Mouse (Mus musculus): ENCODE results near the gene Slc41a2. TPM values are rescaled to one million over a fixed set of nuclear protein-coding genes. Genes with fewer than 3 reads are reported as not detected.
"Not testable (repeated sequence)": the region's sequence is repeated elsewhere in the genome, so short reads cannot be mapped to it uniquely, and the experiment has no call there.

Gene Slc41a2
- polyA plus RNA-seq, 1 experiment from 2014 or later: 3.6 TPM

GRCm38 (mm10) chr10:83359451-83359850, 21.8 kb upstream of the Slc41a2 start:
- peak overlapping the region; percentile 92 for H3K4me3 ChIP-seq (ENCODE audit: low read depth, low read length)
- DNase-seq (ENCODE audit: low spot score) (no peak), ATAC-seq (no peak)
- H3K4me1 ChIP-seq (ENCODE audit: control insufficient read depth, insufficient read depth, low read length): peaks cover 7% of the 10 kb centered on the region
- H3K36me3 ChIP-seq (ENCODE audit: control insufficient read depth, insufficient read depth, low read length): peaks cover 22% of the 10 kb centered on the region
- H3K9ac ChIP-seq (ENCODE audit: low read length): peak overlapping the region; percentile 85
- peak overlapping the region; percentile 80 for H3K4me2 ChIP-seq (ENCODE audit: low read length)
- no peaks in the 10 kb centered on the region for H3K9me3 ChIP-seq (replicated peaks; ENCODE audit: control insufficient read depth, low read length)
- H3K27me3 ChIP-seq (replicated peaks; ENCODE audit: control insufficient read depth, insufficient read depth, low read length): no peaks in the 10 kb centered on the region
- 90% methylated on average over 4 of the region's 4 CpGs for WGBS
- H3K27ac ChIP-seq (ENCODE audit: low read depth, low read length): peak overlapping the region; percentile 74

DNA sequence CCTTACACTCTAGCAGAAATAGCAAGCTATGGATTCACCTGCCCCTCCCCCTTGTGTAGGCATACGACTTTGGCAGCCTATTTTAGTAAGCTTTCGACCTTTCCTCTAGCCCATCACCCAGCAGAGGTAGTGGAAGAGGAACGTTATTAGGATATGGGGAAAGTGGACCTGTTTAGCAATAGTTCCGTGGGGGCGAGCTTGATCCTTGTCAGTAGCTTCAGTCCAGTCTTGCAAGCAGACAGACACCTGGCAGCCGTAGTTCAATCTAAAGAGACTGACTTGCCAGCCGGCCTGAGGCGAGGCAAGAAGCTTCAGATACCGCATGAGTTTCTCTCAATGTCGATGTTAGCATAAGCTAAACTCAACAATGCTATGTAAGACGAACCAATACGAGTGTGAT, 18.7 kb upstream of the Slc41a2 start:
- ATAC-seq (no peak), DNase-seq (ENCODE audit: low spot score) (no peak)
- Histone ChIP-seq H3K9me3 (replicated peaks; ENCODE audit: control insufficient read depth, low read length) (no peaks in the 10 kb centered on the region), H3K27ac (ENCODE audit: low read depth, low read length) (no peak overlapping the region), H3K4me1 (ENCODE audit: control insufficient read depth, insufficient read depth, low read length) (peaks cover 5% of the 10 kb centered on the region), H3K9ac (ENCODE audit: low read length) (no peak overlapping the region), H3K36me3 (ENCODE audit: control insufficient read depth, insufficient read depth, low read length) (no peaks in the 10 kb centered on the region), H3K4me3 (ENCODE audit: low read depth, low read length) (no peak overlapping the region), H3K27me3 (replicated peaks; ENCODE audit: control insufficient read depth, insufficient read depth, low read length) (no peaks in the 10 kb centered on the region), H3K4me2 (ENCODE audit: low read length) (no peak overlapping the region)
- 85% methylated on average over 12 of the region's 12 CpGs for WGBS

DNA sequence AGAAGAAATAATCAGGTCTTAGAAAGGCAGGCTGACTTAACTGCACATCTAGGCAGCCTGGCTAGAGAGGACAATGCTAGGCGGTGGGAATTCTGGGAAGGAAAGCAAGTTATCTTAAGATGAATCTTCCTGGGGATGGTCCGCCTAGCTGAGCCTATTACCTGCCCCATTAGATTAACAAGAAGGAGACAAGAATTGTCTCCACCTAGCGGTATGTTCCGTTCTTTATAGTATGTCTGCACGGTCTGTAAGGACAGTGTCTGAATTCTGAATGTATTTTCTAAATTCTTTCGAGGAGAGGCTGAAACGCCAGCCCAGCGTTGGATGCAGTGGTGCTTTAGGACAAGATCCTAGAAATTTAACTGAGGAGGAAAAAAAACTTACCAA, 16.6 kb upstream of the Slc41a2 start:
- H3K4me2 ChIP-seq (ENCODE audit: low read length): no peak overlapping the region
- ATAC-seq: peak; percentile 55
- WGBS: 65% methylated on average over 8 of the region's 8 CpGs
- no peaks in the 10 kb centered on the region for H3K9me3 ChIP-seq (replicated peaks; ENCODE audit: control insufficient read depth, low read length)
- H3K9ac ChIP-seq (ENCODE audit: low read length): no peak overlapping the region
- H3K4me1 ChIP-seq (ENCODE audit: control insufficient read depth, insufficient read depth, low read length): no peaks in the 10 kb centered on the region
- H3K36me3 ChIP-seq (ENCODE audit: control insufficient read depth, insufficient read depth, low read length): no peaks in the 10 kb centered on the region
- no peaks in the 10 kb centered on the region for H3K27me3 ChIP-seq (replicated peaks; ENCODE audit: control insufficient read depth, insufficient read depth, low read length)
- DNase-seq (ENCODE audit: low spot score): peak; percentile 60
- no peak overlapping the region for H3K4me3 ChIP-seq (ENCODE audit: low read depth, low read length)
- no peak overlapping the region for H3K27ac ChIP-seq (ENCODE audit: low read depth, low read length)

- H3K9ac ChIP-seq (ENCODE audit: low read length): no peak overlapping the region
- ATAC-seq (no peak), DNase-seq (ENCODE audit: low spot score) (no peak)
- no peak overlapping the region for H3K27ac ChIP-seq (ENCODE audit: low read depth, low read length)
- H3K4me2 ChIP-seq (ENCODE audit: low read length): no peak overlapping the region
- WGBS: 56% methylated on average over 14 of the region's 14 CpGs
- no peak overlapping the region for H3K4me3 ChIP-seq (ENCODE audit: low read depth, low read length)
- no peaks in the 10 kb centered on the region for H3K27me3 ChIP-seq (replicated peaks; ENCODE audit: control insufficient read depth, insufficient read depth, low read length)
- no peaks in the 10 kb centered on the region for H3K4me1 ChIP-seq (ENCODE audit: control insufficient read depth, insufficient read depth, low read length)
- no peaks in the 10 kb centered on the region for H3K36me3 ChIP-seq (ENCODE audit: control insufficient read depth, insufficient read depth, low read length)
- H3K9me3 ChIP-seq (replicated peaks; ENCODE audit: control insufficient read depth, low read length): no peaks in the 10 kb centered on the region
Measured at GRCm38 (mm10) chr10:83353680-83354332, 16.1 kb upstream of the Slc41a2 start.

DNA sequence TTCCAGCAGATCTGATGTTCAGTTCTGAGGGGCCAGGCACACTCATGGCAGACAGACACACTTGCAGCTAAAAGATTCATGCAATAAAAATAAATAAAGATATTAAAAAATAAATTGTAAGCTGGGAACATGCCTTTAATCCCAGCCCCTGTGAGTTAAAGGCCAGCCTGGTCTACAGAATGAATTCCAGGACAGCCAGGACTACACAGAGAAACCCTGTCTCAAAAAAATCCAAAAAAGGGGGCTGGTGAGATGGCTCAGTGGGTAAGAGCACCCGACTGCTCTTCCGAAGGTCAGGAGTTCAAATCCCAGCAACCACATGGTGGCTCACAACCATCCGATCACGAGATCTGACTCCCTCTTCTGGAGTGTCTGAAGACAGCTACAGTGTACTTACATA, 14.1 kb upstream of the Slc41a2 start:
- not testable (repeated sequence) for DNase-seq (ENCODE audit: low spot score); H3K9ac ChIP-seq (ENCODE audit: low read length); H3K27ac ChIP-seq (ENCODE audit: low read depth, low read length); H3K9me3 ChIP-seq (replicated peaks; ENCODE audit: control insufficient read depth, low read length); H3K4me1 ChIP-seq (ENCODE audit: control insufficient read depth, insufficient read depth, low read length); ATAC-seq; H3K4me3 ChIP-seq (ENCODE audit: low read depth, low read length); H3K4me2 ChIP-seq (ENCODE audit: low read length); H3K36me3 ChIP-seq (ENCODE audit: control insufficient read depth, insufficient read depth, low read length); H3K27me3 ChIP-seq (replicated peaks; ENCODE audit: control insufficient read depth, insufficient read depth, low read length)
- WGBS: 91% methylated on average over 3 of the region's 4 CpGs

DNA sequence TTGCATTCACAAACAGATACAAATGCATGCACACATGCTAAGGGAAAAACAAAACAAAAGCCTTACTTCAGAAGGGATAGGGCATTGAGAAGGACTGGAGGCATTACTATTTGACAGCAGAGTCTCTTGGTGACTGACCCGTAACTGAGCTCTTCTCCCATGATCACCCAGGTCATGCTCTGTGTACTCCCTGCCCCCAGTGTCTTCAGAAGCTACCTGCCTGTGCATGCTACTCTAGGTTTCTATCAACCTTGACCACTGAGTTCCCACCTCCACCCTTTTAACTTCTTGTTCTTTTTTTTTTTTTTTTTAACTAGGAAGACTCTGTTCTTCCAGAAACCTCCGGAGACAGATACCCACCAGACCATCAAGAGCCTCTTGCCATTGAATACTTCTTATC, 13.0 kb upstream of the Slc41a2 start:
- Histone ChIP-seq H3K9me3 (replicated peaks; ENCODE audit: control insufficient read depth, low read length) (no peaks in the 10 kb centered on the region), H3K4me1 (ENCODE audit: control insufficient read depth, insufficient read depth, low read length) (no peaks in the 10 kb centered on the region), H3K9ac (ENCODE audit: low read length) (no peak overlapping the region), H3K27me3 (replicated peaks; ENCODE audit: control insufficient read depth, insufficient read depth, low read length) (no peaks in the 10 kb centered on the region), H3K4me3 (ENCODE audit: low read depth, low read length) (no peak overlapping the region), H3K4me2 (ENCODE audit: low read length) (no peak overlapping the region), H3K36me3 (ENCODE audit: control insufficient read depth, insufficient read depth, low read length) (no peaks in the 10 kb centered on the region), H3K27ac (ENCODE audit: low read depth, low read length) (no peak overlapping the region)
- WGBS: 85% methylated on average over 2 of the region's 2 CpGs
- DNase-seq (ENCODE audit: low spot score) (no peak), ATAC-seq (no peak)

GRCm38 (mm10) chr10:83347494-83347893, 9.8 kb upstream of the Slc41a2 start:
- Histone ChIP-seq H3K27me3 (replicated peaks; ENCODE audit: control insufficient read depth, insufficient read depth, low read length) (no peaks in the 10 kb centered on the region), H3K4me1 (ENCODE audit: control insufficient read depth, insufficient read depth, low read length) (no peaks in the 10 kb centered on the region), H3K9me3 (replicated peaks; ENCODE audit: control insufficient read depth, low read length) (no peaks in the 10 kb centered on the region), H3K9ac (ENCODE audit: low read length) (no peak overlapping the region), H3K4me2 (ENCODE audit: low read length) (no peak overlapping the region), H3K27ac (ENCODE audit: low read depth, low read length) (no peak overlapping the region), H3K36me3 (ENCODE audit: control insufficient read depth, insufficient read depth, low read length) (no peaks in the 10 kb centered on the region), H3K4me3 (ENCODE audit: low read depth, low read length) (no peak overlapping the region)
- DNase-seq (ENCODE audit: low spot score): no peak
- no peak for ATAC-seq
- WGBS: 14% methylated on average over 7 of the region's 7 CpGs

DNA sequence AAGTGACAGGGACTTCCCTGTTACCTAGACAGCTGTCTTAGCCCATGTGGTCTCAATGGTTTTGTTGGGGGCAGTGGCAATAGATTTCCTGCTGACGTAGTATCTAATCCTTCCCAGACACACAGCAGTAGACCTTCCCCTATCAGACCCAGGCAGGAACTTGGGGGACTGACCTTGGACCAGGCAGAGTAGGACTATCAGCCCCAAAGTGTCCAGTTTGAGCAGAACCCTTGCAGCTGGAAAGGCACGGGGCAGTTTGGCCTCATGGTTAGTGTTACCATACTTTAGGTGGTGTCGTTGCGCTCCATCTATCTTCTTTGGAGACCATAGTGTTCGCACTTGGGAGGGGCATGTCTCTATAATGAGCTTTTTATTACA, 8.7 kb upstream of the Slc41a2 start:
- Histone ChIP-seq H3K27ac (ENCODE audit: low read depth, low read length) (no peak overlapping the region), H3K4me2 (ENCODE audit: low read length) (no peak overlapping the region), H3K27me3 (replicated peaks; ENCODE audit: control insufficient read depth, insufficient read depth, low read length) (no peaks in the 10 kb centered on the region), H3K9me3 (replicated peaks; ENCODE audit: control insufficient read depth, low read length) (no peaks in the 10 kb centered on the region), H3K36me3 (ENCODE audit: control insufficient read depth, insufficient read depth, low read length) (no peaks in the 10 kb centered on the region), H3K4me3 (ENCODE audit: low read depth, low read length) (no peak overlapping the region), H3K9ac (ENCODE audit: low read length) (no peak overlapping the region), H3K4me1 (ENCODE audit: control insufficient read depth, insufficient read depth, low read length) (no peaks in the 10 kb centered on the region)
- ATAC-seq (no peak), DNase-seq (ENCODE audit: low spot score) (no peak)
- WGBS: 85% methylated on average over 5 of the region's 5 CpGs

- DNase-seq (ENCODE audit: low spot score) (no peak), ATAC-seq (no peak)
- Histone ChIP-seq H3K9ac (ENCODE audit: low read length) (no peak overlapping the region), H3K27me3 (replicated peaks; ENCODE audit: control insufficient read depth, insufficient read depth, low read length) (no peaks in the 10 kb centered on the region), H3K4me1 (ENCODE audit: control insufficient read depth, insufficient read depth, low read length) (no peaks in the 10 kb centered on the region), H3K36me3 (ENCODE audit: control insufficient read depth, insufficient read depth, low read length) (no peaks in the 10 kb centered on the region), H3K27ac (ENCODE audit: low read depth, low read length) (no peak overlapping the region), H3K9me3 (replicated peaks; ENCODE audit: control insufficient read depth, low read length) (no peaks in the 10 kb centered on the region), H3K4me2 (ENCODE audit: low read length) (no peak overlapping the region), H3K4me3 (ENCODE audit: low read depth, low read length) (no peak overlapping the region)
- WGBS: 48% methylated on average over 7 of the region's 7 CpGs
Measured at GRCm38 (mm10) chr10:83345693-83346358, 8.1 kb upstream of the Slc41a2 start.
